Mouse (Mus musculus) liver, postnatal 0 days (tissue): ENCODE results near the gene Traf3ip2.

Source experiments
- CTCF ChIP-seq: sonication (generic); IDR thresholded peaks from 2 replicates; pipeline ENCODE4 v1.5.1; 2016; ENCODE audit warnings: antibody characterized with exemption, low read depth
- EP300 ChIP-seq: IDR thresholded peaks from 2 replicates; pipeline ENCODE4 v1.6.1; 2016; ENCODE audit warnings: antibody characterized with exemption, low read depth, mild to moderate bottlenecking

- TF ChIP-seq CTCF, result no peak
- TF ChIP-seq EP300, result no peak
These were observed 16.2 kb downstream of the Traf3ip2 start for GRCm38 (mm10) chr10:39628799-39629517.
